Mouse (Mus musculus) G1E (cell line): ENCODE results near the gene Pgf.

Experiments used
- CTCF ChIP-seq: IDR thresholded peaks from 2 replicates; pipeline ENCODE4 v1.5.1; 2012; ENCODE audit warnings: low read depth, low read length, inconsistent platforms, mixed read lengths
- GATA1 ChIP-seq: IDR thresholded peaks from 2 replicates; pipeline ENCODE4 v1.6.1; 2012; ENCODE audit warnings: borderline replicate concordance, low read length, inconsistent platforms, mixed read lengths
- GATA2 ChIP-seq: IDR thresholded peaks from 2 replicates; pipeline ENCODE4 v1.6.1; 2012; ENCODE audit warnings: low read depth, low read length, inconsistent platforms, borderline replicate concordance
- POLR2AphosphoS5 ChIP-seq: IDR thresholded peaks from 2 replicates; pipeline ENCODE4 v1.6.1; 2012; ENCODE audit warnings: low read depth, low read length, inconsistent platforms; ENCODE audit not compliant: insufficient replicate concordance
- TAL1 ChIP-seq: conservative IDR thresholded peaks from 2 replicates; pipeline ENCODE4 v1.6.1; 2012; ENCODE audit warnings: low read depth, low read length, inconsistent platforms, mixed read lengths

GRCm38 (mm10) chr12:85153011-85153410 is 24.6 kb downstream of the Pgf start:
- TF ChIP-seq CTCF (no peak), GATA1 (no peak), POLR2AphosphoS5 (no peak), TAL1 (no peak), GATA2 (no peak)
